Mouse (Mus musculus): ENCODE measurements around the gene Zfp740.

DNA sequence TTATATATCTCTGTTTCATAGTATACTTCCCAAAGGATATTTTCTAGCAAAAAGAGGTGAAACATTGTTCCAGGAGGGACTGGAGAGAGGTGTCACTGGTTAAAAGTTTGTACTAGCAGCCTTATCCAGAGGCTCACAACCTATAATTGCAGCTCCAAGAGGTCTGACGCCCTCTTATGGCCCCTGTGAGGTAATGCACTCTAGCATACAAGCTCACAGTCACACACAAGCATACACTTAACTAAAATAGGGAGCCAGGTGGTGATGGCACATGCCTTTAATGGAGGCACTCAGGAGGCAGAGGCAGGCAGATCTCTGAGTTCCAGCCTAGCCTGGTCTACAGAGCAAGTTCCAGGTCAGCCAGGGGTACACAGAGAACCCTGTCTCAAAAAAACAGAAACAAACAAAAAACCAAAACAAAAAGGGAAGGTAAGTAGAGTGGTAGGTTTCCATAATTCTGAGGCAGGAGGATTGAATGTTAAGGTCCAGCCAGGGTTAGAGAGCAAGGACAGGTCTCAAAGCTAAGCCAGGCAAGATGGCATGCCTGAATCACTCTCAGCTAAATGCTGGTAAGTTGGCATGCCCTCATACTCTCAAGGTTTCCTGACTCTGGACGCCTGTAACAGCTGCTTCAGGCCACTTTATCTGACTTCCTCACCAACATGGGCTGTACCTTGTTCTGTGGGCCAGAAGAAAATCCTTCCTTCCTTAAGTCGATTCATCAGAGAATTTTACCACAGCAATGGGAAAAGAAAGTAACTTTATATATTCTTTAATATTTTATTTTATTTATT is 39.0 kb upstream of the Zfp740 start:
- TF ChIP-seq CTCF (IDR thresholded peaks at IDR 0.05; ENCODE audit: insufficient read depth, low read length): no peak
- TF ChIP-seq POLR2A (IDR thresholded peaks at IDR 0.05; ENCODE audit: borderline replicate concordance, extremely low read depth, low read depth, low read length): no peak

Data from lung, adult 2 months (tissue).